Mouse (Mus musculus) midbrain, postnatal 0 days (tissue): ENCODE measurements at regions not wholly inside any gene's neighbourhood (a gene's known extent, or its start where the extent isn't known, plus 50 kb on each side); places are given as distances from the start of the nearest gene placed in this dataset.

ENCODE experiments used
- ATAC-seq: fragments of 200-750 bp; cut with Nextera tagmentation; 2 replicates; pipeline ENCODE4 v1.8.0; 2017; ENCODE audit warnings: moderate number of reproducible peaks, mild to moderate bottlenecking, moderate TSS enrichment, moderate library complexity; ENCODE audit not compliant: low FRiP score
- DNase-seq: peaks from one replicate; pipeline ENCODE4 v3.0.0-alpha.2; 2015; ENCODE audit warnings: low spot score
- H3K27ac ChIP-seq: fragments of 300-500 bp; sonication (generic); 2 replicates; pipeline ENCODE4 v1.5.1; 2014; ENCODE audit warnings: low read depth, mild to moderate bottlenecking, low read length, mixed read lengths
- H3K27me3 ChIP-seq: fragments of 300-500 bp; sonication (generic); 2 replicates; pipeline ENCODE4 v1.6.1; 2014; ENCODE audit warnings: low read length, control low read depth, mixed read lengths; ENCODE audit not compliant: insufficient read depth
- H3K36me3 ChIP-seq: fragments of 300-500 bp; sonication (generic); 2 replicates; pipeline ENCODE4 v1.6.1; 2014; ENCODE audit warnings: low read length, control low read depth, mixed read lengths; ENCODE audit not compliant: insufficient read depth
- H3K4me1 ChIP-seq: fragments of 300-500 bp; sonication (generic); 2 replicates; pipeline ENCODE4 v1.6.1; 2014; ENCODE audit warnings: mild to moderate bottlenecking, control low read depth, antibody characterized with exemption, low read length, mixed read lengths; ENCODE audit not compliant: insufficient read depth
- H3K4me2 ChIP-seq: fragments of 300-500 bp; sonication (generic); 2 replicates; pipeline ENCODE4 v1.6.1; 2014; ENCODE audit warnings: low read depth, mild to moderate bottlenecking, low read length, mixed read lengths; ENCODE audit not compliant: poor library complexity, severe bottlenecking
- H3K4me3 ChIP-seq: fragments of 300-500 bp; sonication (generic); 2 replicates; pipeline ENCODE4 v1.5.1; 2014; ENCODE audit warnings: low read depth, mild to moderate bottlenecking, low read length, moderate library complexity
- H3K9ac ChIP-seq: fragments of 300-500 bp; sonication (generic); replicated peaks from 2 replicates; pipeline ENCODE4 v1.6.1; 2014; ENCODE audit warnings: mild to moderate bottlenecking, low read length, moderate library complexity, mixed read lengths; ENCODE audit not compliant: poor library complexity, severe bottlenecking
- H3K9me3 ChIP-seq: fragments of 300-500 bp; sonication (generic); 2 replicates; pipeline ENCODE4 v1.6.1; 2016; ENCODE audit warnings: low read length, control low read depth
- CTCF ChIP-seq: IDR thresholded peaks from 2 replicates; pipeline ENCODE4 v1.5.1; 2016; ENCODE audit warnings: antibody characterized with exemption, mild to moderate bottlenecking
- WGBS: fragments of 180-500 bp; shearing (Covaris S2); extraction: QIAGEN DNeasy Blood & Tissue Kit; methylation state at CpG from one replicate; pipeline ENCODE4 v1.1.7; 2014; 5-methylcytosine and 5-hydroxymethylcytosine counted together

DNA sequence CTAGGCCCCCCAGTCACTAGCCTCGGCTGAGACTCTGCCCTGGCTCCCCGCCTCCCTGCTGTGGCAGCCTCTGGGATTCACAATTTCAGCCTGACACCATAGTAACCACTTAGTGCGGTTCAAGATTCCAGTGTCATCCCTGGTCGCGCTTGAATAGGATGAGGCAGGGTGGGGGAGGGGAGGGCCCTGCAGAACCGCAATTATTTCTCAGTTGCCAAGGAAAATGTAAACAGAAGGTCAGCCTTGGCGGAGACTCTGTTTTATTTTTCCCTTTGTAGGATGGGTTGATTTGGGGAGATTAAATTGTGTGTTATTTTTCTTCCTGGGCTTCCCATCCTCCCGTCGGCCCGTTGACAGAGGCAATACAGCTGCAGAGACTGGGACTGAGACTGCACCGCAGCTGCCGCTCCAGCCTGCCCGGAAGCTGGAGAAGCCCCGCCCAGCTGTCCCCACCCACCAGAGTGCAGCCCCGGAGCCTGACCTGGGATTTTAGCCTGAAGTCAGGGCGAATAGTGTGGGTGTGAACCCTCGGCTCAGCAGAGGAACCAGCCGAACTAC lies 106.6 kb downstream of the Tpra1 start:
- Histone ChIP-seq H3K4me2 (peak overlapping the region; percentile 33), H3K36me3 (no peaks in the 10 kb centered on the region), H3K9ac (no peak overlapping the region), H3K9me3 (no peaks in the 10 kb centered on the region), H3K27me3 (no peaks in the 10 kb centered on the region), H3K27ac (peak overlapping the region; percentile 6; the same call in 1 of the 2 replicates), H3K4me1 (peaks cover 21% of the 10 kb centered on the region; the same call in 1 of the 2 replicates), H3K4me3 (no peak overlapping the region)
- no peak for TF ChIP-seq CTCF
- ATAC-seq = peak; percentile 75
- 3% methylated on average over 18 of the region's 18 CpGs for WGBS
- DNase-seq = peak; percentile 72

DNA sequence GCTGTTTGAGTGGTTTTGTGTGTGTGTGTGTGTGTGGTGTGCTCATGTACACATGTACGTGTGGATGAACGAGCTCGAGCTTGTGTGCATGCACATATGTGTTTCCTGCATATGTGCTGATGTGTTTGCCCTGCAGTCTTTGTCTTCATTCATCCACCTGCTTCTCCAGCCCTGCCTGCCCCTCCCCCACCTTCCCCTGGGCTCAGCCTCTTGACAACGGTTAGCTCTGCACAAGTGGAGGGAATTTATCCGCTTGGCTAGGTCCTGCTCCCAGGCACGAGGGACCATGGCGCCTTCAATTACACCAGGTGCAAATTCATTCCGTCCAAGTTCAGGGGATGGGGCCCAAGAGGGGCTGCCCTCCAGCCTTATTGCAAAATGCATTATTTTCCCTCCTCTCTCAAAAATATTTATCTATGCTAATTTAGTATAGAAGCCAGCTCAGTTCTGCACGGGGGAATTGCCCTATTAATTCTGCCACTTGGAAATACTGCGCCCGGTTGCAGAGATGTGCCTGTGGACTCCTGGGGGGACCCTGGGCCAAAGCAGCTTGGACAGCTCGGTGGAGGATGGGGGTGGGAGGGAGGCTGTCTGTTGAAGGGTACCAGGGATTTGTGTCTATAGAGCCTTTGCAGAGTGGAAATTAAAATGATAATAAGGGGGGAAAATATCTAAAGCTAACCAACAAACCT lies 111.1 kb downstream of the Tpra1 start:
- no peak for TF ChIP-seq CTCF
- DNase-seq = peak; percentile 67
- Histone ChIP-seq H3K36me3 (no peaks in the 10 kb centered on the region), H3K4me2 (no peak overlapping the region), H3K9ac (0 out of 2 replicates have a peak overlapping the region, but pooled peaks have one; percentile 4), H3K27ac (peak overlapping the region; percentile 55), H3K27me3 (no peaks in the 10 kb centered on the region), H3K4me1 (peaks cover 14% of the 10 kb centered on the region; the same call in 1 of the 2 replicates), H3K4me3 (no peak overlapping the region), H3K9me3 (no peaks in the 10 kb centered on the region)
- WGBS = 14% methylated on average over 12 of the region's 12 CpGs
- ATAC-seq = peak; percentile 48; the same call in 1 of the 2 replicates

DNA sequence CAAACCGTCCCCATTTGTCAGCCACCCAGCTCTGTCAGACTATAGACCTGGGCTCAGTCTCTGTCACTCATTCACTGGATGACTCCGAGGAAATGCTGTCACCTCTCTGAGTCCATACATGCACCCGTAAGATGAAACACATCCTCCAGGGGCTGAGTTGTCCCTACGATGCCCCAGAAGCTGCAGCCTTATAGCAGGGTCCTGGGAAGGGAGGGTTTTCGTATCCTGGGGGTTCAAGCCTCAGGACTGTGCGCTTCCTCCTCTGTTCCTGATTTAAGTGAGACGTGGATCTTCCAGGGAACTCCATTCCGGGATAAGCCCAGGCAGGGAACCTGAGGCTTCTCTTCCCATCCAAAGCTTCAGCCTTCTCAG lies 111.6 kb downstream of the Tpra1 start:
- Histone ChIP-seq H3K36me3 (no peaks in the 10 kb centered on the region), H3K4me1 (peaks cover 11% of the 10 kb centered on the region; the same call in 1 of the 2 replicates), H3K27me3 (no peaks in the 10 kb centered on the region), H3K27ac (peak overlapping the region; percentile 55), H3K9me3 (no peaks in the 10 kb centered on the region), H3K4me2 (no peak overlapping the region), H3K9ac (0 out of 2 replicates have a peak overlapping the region, but pooled peaks have one; percentile 4), H3K4me3 (no peak overlapping the region)
- no peak for TF ChIP-seq CTCF
- DNase-seq (no peak), ATAC-seq (peak; percentile 21; the same call in 1 of the 2 replicates)
- WGBS = 29% methylated on average over 8 of the region's 8 CpGs

DNA sequence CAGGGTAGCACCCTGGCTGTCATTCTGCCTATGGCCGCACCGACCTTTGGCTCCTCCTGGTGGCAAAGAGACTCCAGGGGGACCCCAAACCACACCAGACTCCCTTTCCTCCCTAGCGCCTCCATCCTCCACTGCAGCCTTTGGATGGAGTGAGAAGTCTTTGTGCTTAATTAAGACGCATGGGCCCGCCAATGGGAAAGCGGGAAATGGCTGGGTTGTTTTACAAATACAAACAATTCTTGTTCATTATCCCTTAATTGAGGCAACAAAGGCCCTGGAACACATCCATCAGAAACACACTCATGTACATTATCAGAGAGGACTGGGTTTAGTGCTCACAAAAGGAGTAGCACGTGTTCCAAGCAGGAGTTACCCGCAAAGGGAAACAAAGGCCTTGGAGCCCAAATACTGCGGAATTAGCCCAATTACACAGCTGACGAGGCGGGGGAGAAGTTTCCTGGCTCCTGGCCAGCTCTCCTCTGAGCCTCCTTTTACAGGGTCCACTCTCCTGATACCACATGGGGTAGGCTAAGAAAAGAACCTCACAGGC lies 122.1 kb downstream of the Tpra1 start:
- Histone ChIP-seq H3K36me3 (no peaks in the 10 kb centered on the region), H3K9me3 (no peaks in the 10 kb centered on the region), H3K4me1 (no peaks in the 10 kb centered on the region), H3K9ac (no peak overlapping the region), H3K4me2 (no peak overlapping the region), H3K4me3 (no peak overlapping the region), H3K27me3 (no peaks in the 10 kb centered on the region), H3K27ac (no peak overlapping the region)
- 22% methylated on average over 11 of the region's 11 CpGs for WGBS
- DNase-seq (peak; percentile 38), ATAC-seq (no peak)
- peak; percentile 55 for TF ChIP-seq CTCF

DNA sequence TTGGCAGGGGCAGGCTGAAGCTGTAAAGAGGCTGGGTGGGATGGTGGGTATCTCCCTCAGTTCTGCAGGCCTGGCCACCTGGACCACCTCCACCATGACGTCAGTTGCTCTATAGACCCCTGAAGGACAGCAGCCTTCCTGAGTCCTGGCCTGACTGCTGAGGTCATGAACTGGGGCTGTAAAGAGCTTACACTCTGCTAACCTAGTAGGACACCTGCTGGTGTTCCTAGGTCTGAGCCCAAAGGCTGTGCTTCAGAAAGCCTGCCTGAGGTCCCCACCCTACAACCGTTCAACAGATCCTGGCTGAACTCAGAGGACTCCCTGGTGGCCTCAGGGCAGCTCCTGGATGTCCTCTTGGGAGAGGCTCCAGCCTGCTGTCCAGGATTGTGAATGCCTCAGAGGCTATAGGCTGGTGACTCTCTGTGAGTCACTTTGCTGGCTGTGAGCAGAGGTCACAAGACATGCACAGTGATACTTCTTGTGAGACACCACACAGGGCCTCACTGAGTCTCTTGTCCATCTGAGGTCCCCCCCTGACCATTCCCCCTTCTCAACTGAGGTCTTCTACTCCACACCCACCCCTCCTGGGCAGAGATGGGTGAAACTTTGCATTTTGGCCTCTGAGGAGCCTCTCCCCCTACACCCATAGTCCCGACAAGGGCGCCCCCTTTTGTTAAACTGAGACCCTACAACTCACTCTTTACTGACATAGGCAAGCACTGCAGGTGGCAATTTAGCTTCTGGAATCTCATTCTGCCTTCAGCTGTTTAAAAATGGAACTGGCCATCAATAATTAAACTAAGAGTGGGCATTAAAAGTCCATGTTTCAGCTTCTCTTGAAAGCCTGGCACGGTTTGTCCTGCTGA lies 131.6 kb downstream of the Tpra1 start:
- Histone ChIP-seq H3K27me3 (no peaks in the 10 kb centered on the region), H3K4me2 (no peak overlapping the region), H3K9ac (no peak overlapping the region), H3K9me3 (no peaks in the 10 kb centered on the region), H3K36me3 (no peaks in the 10 kb centered on the region), H3K4me3 (no peak overlapping the region), H3K4me1 (peaks cover 26% of the 10 kb centered on the region), H3K27ac (peak overlapping the region; percentile 93)
- ATAC-seq (no peak), DNase-seq (no peak)
- peak; percentile 42 for TF ChIP-seq CTCF
- 41% methylated on average over 5 of the region's 5 CpGs for WGBS
